Mouse (Mus musculus): ENCODE measurements around the gene Rps25.
"Not testable (repeated sequence)": the region's sequence is repeated elsewhere in the genome, so short reads cannot be mapped to it uniquely, and the experiment has no call there.

Gene Rps25

DNA sequence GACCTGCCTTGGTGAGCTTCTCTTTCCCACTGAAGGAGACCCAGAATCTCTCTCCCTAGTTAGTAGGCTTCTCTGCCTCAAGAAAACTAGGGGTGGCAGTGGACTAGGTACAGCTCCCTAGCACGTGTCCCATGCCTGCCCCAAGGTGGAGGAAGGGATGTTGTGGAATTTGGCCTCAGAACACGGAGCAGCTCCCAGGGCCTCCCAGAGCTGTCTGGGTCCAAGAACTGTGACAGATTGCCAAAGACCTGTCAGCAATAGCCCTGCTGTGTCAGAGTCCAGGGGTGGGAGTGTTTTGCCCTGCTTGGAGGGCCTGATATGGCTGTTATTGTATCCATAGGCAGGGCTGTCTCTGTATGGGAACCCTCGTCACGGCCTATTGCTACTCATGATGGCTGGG is 5.9 kb upstream of the Rps25 start:
- no peak for ATAC-seq (ENCODE audit: low TSS enrichment)

DNA sequence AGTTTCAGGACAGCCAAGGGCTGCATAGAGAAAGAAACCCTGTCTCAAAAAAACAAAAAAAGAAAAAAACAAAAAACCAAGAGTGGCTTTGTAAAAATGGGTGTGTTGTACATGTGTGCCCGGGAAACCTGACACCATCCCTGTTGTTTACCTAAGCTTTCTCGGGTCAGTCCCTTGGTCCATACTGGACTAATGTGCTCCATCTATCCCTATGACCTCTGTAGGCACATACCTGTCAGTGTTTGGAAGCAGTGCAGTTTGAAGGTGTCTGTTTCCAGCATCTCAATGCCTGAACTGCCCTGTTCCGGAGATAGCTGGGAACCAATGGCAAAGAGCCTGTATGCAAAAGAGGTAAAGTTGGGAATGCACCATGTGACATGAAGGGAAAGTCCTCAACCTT is 1.9 kb upstream of the Rps25 start:
- ATAC-seq (ENCODE audit: low TSS enrichment): no peak

- ATAC-seq (ENCODE audit: low TSS enrichment): peak; percentile 29
Observed at GRCm38 (mm10) chr9:44407752-44408097, 786 bp downstream of the Rps25 start.

DNA sequence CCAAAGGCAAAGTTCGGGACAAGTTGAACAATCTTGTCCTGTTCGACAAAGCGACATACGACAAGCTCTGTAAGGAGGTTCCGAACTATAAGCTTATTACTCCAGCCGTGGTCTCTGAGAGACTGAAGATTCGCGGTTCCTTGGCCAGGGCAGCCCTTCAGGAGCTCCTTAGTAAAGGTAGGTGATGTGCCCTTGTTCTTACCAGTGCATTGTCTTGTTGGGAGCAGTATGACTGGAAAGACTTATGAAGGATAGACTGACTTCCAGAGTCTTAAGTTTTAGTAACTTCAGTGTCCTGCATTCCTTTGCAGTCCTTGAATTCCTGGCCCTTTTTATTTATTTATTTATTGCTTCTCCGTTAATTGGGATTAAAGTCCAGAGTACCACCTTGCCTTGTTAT is 1.8 kb downstream of the Rps25 start:
- not testable (repeated sequence) for ATAC-seq (ENCODE audit: low TSS enrichment)

DNA sequence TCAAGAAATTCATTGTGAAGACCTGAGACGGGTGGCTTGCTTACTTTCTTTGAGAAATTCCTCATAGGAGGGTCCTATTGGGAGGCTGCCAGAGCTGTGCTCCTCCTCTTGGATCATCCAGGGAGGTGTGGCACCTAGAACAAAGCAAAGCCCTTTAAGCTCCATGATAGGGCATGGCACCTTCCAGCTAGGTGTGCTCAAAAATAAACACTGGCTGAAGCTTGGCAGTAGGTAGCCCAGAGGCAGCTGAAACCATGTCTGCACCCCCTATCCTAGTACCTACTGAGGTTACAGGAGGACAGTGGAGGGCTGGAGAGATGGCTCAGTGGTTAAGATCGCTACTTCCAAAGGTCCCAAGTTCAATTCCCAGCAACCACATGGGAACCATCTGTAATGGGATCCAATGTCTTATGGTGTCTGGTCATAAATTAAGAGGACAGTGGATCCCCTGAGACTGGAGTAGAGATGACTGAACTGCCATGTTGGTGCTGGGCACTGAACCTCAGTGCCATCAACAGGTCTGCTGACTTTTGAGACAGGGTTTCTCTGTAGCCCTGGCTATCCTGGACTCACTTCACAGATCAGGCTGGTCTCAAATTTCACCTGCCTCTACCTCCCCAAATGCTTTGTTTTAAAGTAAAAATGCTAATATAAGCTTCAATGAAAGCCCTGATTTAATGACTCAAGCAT is 3.9 kb downstream of the Rps25 start:
- no peak for ATAC-seq (ENCODE audit: low TSS enrichment)

- ATAC-seq (ENCODE audit: low TSS enrichment): no peak
Observed at GRCm38 (mm10) chr9:44411601-44412130, 4.7 kb downstream of the Rps25 start.

- ATAC-seq (ENCODE audit: low TSS enrichment): no peak
Observed at GRCm38 (mm10) chr9:44412306-44412705, 5.4 kb downstream of the Rps25 start.

DNA sequence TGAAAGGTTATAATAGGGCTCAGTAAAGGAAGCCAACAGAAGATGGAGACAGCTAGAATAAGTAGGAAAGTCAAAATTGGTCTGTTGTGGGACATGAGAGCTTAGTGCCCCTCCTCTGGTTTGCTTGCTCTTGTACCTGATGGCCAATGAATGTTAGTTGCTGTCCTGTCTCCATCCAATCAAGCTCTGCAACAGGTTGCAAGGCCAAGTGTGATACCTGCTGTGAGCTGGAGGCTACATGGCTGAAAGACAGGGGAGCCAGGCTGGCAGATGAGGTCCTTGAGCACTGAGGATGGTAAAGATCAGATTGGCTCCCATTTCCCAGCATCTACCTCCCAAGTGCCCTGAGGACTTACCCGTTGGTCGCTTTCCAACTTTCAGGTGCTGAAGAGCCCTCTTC is 5.8 kb downstream of the Rps25 start:
- no peak for ATAC-seq (ENCODE audit: low TSS enrichment)

DNA sequence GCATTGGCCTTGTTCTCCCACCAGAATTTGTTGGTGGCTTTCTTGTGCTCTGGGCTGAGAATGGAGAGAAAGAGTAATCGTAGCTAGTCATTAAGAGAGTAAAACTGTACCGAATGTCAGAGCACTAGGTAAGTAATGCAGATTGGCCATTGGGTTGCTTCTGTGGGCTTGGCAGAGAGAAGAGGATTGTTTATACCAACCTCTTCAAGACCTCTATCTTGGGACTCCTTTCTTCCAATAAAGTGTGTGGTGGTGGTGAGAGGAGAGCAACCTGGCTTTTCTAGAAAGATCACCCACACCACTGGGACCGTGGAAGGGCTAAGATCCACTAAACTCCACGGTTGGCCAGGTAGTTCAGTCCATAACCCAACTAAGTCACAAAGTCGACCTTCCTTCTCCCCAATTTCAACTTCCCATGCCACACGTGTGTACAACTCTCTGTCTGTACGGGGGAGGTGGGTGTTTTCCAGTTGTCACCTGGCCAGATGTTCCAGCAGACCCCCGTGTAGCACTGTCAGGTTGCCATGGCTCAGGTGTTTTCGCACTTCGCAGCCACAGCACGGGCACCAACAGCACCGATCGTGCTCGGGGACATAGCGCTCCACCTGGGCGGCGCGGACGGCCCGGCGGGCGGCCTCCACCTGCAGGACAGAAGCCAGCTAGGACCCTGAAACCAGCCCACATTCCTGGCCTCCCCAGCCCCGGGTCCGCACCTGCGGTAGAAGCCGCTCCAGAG is 10.4 kb downstream of the Rps25 start:
- ATAC-seq (ENCODE audit: low TSS enrichment): no peak

DNA sequence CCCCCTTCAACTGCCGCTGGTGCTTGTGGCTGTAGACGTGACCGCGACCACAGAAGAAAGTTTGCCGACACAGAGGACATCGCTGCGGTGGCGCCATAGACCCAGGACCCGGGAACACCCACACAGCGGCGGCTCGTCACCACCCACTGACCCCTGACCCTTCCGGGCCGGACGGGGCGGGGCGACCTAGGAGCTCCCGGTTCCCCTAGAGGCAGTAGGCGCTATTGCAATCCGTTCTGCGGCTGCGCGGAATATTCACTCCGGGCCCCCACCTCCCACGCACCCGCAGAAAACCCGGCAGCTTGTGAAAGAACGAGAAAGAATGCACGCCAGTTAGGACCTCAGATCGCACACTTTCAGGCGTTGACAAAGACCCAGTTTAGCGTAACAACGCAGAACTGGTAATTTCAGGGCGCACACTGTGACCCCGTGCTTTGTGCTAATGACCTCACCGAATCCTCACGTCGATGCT is 11.0 kb downstream of the Rps25 start:
- ATAC-seq (ENCODE audit: low TSS enrichment): peak; percentile 81

DNA sequence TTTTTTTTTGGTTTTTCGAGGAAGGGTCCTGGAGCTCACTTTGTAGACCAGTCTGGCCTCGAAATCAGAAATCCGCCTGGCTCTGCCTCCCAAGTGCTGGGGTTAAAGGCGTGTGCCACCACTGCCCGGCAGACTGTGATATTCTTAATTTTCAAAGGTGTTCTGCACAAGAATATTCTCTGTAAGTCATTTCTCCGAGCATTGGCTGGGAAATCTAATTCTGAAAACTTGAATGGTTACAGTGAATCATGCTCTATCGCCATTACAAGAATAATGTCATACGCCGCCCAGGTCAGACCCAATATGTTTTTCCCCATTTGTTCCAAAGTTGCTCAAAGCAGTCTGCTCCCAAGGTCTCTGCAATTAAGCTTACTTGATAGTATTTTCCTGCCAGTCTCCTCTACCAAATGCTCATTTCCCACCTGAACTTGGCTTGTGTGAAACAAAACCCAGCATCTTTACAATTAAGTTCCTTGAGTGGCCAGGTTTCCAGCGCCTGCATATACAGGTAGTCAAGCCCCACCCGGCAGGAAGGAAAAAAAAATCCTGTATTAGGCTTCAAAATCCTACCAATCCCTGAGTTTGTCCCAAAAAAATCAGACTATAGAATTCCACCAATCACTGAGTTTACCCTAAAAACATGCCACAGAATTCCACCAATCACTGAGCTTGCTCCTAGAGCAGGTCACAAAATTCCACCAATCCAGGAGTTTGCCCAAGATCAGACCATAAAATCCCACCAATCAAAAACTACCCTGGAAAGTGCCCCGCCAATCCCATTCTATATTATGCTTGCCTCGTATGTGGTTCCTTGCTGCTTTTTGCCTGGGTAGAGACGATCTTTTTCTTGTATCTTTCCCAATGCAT is 11.8 kb downstream of the Rps25 start, which contains the start of gene Ccdc84:
TSS of gene Ccdc84 (minus strand) at position 51 of the 867 bp plus-strand sequence.
- ATAC-seq (ENCODE audit: low TSS enrichment): no peak

- not testable (repeated sequence) for ATAC-seq (ENCODE audit: low TSS enrichment)
Observed at GRCm38 (mm10) chr9:44419730-44420129, 12.8 kb downstream of the Rps25 start.

DNA sequence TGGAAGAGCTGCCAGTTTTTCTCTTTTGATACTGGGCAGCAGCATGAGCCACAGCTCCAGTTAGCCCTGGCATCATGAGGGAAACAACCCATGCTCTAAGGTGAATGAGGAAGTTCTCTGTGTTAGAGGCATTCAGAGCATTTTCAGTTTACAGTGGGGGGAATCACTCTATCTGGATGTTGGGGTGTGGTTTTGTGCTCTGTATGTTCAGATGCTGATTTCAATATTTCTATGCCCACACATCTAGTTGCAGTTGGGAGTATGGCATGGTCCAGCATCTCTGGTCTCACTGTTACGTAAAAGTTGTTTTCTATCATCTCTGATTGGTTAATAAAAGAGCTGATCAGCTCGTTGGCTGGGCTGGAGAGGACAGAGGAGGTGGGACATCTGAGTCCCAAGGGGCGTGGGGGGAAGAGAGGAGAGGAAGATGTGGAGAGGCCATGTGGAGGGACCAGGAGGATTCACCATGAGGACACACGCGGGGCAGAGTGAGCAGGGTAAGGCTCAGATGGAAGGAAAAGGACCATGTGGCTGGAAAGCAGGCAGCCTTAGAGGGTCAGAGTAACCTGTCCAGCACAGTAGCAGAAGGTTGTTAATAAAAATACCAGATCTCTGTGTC is 13.4 kb downstream of the Rps25 start:
- no peak for ATAC-seq (ENCODE audit: low TSS enrichment)

DNA sequence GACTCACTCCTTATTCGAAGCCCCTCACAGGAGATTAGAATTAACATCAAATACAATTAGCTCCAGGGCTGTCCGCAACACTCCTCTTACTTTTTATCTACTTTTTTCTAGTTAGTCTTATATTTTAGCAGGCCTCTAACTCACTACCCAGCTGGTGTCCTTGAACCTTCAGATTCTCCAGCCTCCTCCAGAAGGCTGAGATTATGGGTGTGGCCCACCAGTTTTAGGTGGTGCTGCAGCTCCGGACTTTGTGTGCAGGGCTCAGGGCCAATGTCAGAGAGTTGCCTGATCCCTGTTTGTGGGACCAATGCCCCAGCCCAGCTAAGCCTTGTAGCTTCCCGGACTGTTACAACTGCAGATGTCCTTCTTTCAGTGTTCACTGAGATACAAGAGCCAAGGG is 16.6 kb downstream of the Rps25 start:
- ATAC-seq (ENCODE audit: low TSS enrichment): no peak

DNA sequence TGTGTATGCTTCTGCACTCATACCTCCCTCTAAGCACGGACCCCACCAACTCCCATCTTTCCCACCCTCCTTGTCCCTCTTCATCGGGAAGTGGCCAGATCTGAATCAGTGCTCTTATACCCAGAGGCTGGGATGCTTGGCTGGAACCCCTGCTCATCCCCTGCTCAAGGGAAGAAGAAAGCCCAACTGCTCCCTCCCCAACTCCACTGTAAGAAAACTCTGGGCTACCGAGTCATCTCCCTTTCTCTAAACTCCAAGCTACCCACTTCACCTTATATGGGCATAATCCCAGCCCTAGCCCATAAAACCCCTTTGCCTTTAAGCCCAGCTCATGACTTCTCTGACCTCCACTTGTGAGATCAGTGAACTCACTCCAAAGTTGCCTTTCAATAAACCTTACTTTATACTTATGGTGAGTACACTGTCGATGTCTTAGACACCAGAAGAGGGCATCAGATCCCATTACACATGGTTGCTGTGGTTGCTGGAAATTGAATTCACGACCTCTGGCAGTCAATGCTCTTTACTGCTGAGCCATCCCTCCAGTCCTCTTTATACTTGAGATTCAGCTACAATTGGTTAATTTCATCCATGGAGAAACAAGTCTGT is 25.7 kb downstream of the Rps25 start:
- ATAC-seq (ENCODE audit: low TSS enrichment): no peak

DNA sequence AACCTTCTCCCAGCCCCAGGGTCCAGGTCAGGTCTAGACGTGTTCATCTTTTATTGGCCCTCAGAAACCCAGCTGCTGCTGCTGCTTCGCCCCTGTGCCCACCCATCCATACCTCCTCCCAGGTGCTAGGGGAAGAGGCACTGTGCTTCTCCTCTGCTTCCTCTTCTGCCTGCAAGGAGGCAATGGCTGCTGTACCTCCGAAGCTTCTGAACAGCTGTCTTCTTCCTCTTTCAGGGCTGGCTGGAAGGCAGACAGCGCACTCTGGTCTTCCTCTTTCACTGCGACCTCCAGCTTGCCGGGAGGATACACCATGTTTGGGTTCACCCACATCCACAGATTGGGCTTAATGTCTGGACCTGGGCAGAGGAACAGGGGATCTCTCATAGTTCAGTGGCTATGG is 28.8 kb downstream of the Rps25 start:
- ATAC-seq (ENCODE audit: low TSS enrichment): no peak

DNA sequence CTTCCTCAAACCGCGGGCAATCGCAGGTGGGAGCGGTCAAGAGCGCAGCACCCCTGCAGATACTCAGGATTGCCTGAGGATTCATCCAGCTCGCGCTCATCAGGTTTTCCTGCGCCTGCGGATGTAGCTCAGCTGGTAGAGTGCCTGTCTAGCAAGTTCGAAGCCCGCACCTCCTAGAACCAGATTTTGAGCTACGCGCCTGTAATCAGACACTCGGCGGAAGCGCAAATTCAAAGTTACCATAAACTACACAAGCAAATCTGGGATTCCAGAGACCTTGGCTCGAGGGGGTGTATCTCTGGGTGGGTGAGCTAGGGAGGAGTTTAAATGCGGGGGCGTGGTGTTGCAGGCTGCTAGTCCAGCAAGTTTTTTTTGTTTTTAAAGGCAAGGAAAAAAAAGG is 34.0 kb downstream of the Rps25 start, which contains the start of gene Foxr1:
TSS of gene Foxr1 (minus strand) at position 176 of the 400 bp plus-strand sequence.
- ATAC-seq (ENCODE audit: low TSS enrichment): no peak

- ATAC-seq (ENCODE audit: low TSS enrichment): not testable (repeated sequence)
Observed at GRCm38 (mm10) chr9:44444402-44445025, 37.6 kb downstream of the Rps25 start.

GRCm38 (mm10) chr9:44450387-44450786 is 43.4 kb downstream of the Rps25 start:
- ATAC-seq (ENCODE audit: low TSS enrichment): no peak

GRCm38 (mm10) chr9:44454132-44454890 is 47.4 kb downstream of the Rps25 start:
- peak; percentile 56; the same call in 1 of the 2 replicates for ATAC-seq (ENCODE audit: low TSS enrichment)
